Mouse (Mus musculus) neural tube, embryonic 10.5 days (tissue): Measurements from ENCODE around the gene Sumo3.
A peak's percentile ranks its signal among the peaks of the same experiment; 100 is the strongest.

Experiments used
- DNase-seq: peaks from one replicate; pipeline ENCODE4 v3.0.0-alpha.2; 2017; ENCODE audit warnings: low spot score; ENCODE audit errors: extremely low spot score

Sumo3 gene

GRCm38 (mm10) chr10:77624570-77624995 is 18.7 kb downstream of the Sumo3 start:
- no peak for DNase-seq

GRCm38 (mm10) chr10:77626036-77626435 is 20.1 kb downstream of the Sumo3 start:
- no peak for DNase-seq

- DNase-seq = no peak
Measured at GRCm38 (mm10) chr10:77626591-77626990, 20.7 kb downstream of the Sumo3 start.

- peak; percentile 77 for DNase-seq
Measured at GRCm38 (mm10) chr10:77627497-77627896, 21.6 kb downstream of the Sumo3 start.

GRCm38 (mm10) chr10:77629163-77629562 is 23.3 kb downstream of the Sumo3 start:
- no peak for DNase-seq

GRCm38 (mm10) chr10:77629970-77630369 is 24.1 kb downstream of the Sumo3 start:
- no peak for DNase-seq

GRCm38 (mm10) chr10:77634016-77634415 is 28.1 kb downstream of the Sumo3 start:
- DNase-seq = no peak

GRCm38 (mm10) chr10:77634452-77635231 is 28.7 kb downstream of the Sumo3 start:
- no peak for DNase-seq

- no peak for DNase-seq
Measured at GRCm38 (mm10) chr10:77636234-77636922, 30.5 kb downstream of the Sumo3 start.

GRCm38 (mm10) chr10:77638956-77639355 is 33.1 kb downstream of the Sumo3 start:
- no peak for DNase-seq

GRCm38 (mm10) chr10:77643160-77643559 is 37.3 kb downstream of the Sumo3 start:
- DNase-seq = no peak

- DNase-seq = no peak
Measured at GRCm38 (mm10) chr10:77645571-77645970, 39.7 kb downstream of the Sumo3 start.

- DNase-seq = no peak
Measured at GRCm38 (mm10) chr10:77647461-77647860, 41.6 kb downstream of the Sumo3 start.

- no peak for DNase-seq
Measured at GRCm38 (mm10) chr10:77647901-77648300, 42.0 kb downstream of the Sumo3 start.

- DNase-seq = no peak
Measured at GRCm38 (mm10) chr10:77652046-77652445, 46.1 kb downstream of the Sumo3 start.

- no peak for DNase-seq
Measured at GRCm38 (mm10) chr10:77658286-77658994, 52.5 kb downstream of the Sumo3 start.

- DNase-seq = no peak
Measured at GRCm38 (mm10) chr10:77663949-77664665, 58.2 kb downstream of the Sumo3 start.

GRCm38 (mm10) chr10:77666342-77666741 is 60.4 kb downstream of the Sumo3 start:
- DNase-seq = no peak

- no peak for DNase-seq
Measured at GRCm38 (mm10) chr10:77667402-77667801, 61.5 kb downstream of the Sumo3 start.
